Mouse (Mus musculus): Measurements from ENCODE around the gene Zc3h12d.

The Zc3h12d gene

GRCm38 (mm10) chr10:7839551-7840352 lies 7.5 kb downstream of the Zc3h12d start:
- DNase-seq (ENCODE audit: low read depth) = no peak

- no peak for DNase-seq (ENCODE audit: low read depth)
Observed at GRCm38 (mm10) chr10:7840353-7840733, 8.1 kb downstream of the Zc3h12d start.

- DNase-seq (ENCODE audit: low read depth) = no peak
Observed at GRCm38 (mm10) chr10:7840785-7841184, 8.5 kb downstream of the Zc3h12d start.

- DNase-seq (ENCODE audit: low read depth) = peak; percentile 89
Observed at GRCm38 (mm10) chr10:7841571-7842080, 9.4 kb downstream of the Zc3h12d start.

GRCm38 (mm10) chr10:7843181-7843580 lies 10.9 kb downstream of the Zc3h12d start:
- DNase-seq (ENCODE audit: low read depth) = no peak

GRCm38 (mm10) chr10:7844161-7844560 lies 11.9 kb downstream of the Zc3h12d start:
- DNase-seq (ENCODE audit: low read depth) = no peak

GRCm38 (mm10) chr10:7845136-7845535 lies 12.9 kb downstream of the Zc3h12d start:
- no peak for DNase-seq (ENCODE audit: low read depth)

GRCm38 (mm10) chr10:7845991-7846390 lies 13.7 kb downstream of the Zc3h12d start:
- no peak for DNase-seq (ENCODE audit: low read depth)

GRCm38 (mm10) chr10:7847166-7847605 lies 14.9 kb downstream of the Zc3h12d start:
- no peak for DNase-seq (ENCODE audit: low read depth)

GRCm38 (mm10) chr10:7851891-7852290 lies 19.6 kb downstream of the Zc3h12d start:
- no peak for DNase-seq (ENCODE audit: low read depth)

GRCm38 (mm10) chr10:7860494-7860893 lies 28.2 kb downstream of the Zc3h12d start:
- DNase-seq (ENCODE audit: low read depth) = no peak

GRCm38 (mm10) chr10:7861259-7861936 lies 29.1 kb downstream of the Zc3h12d start:
- DNase-seq (ENCODE audit: low read depth) = peak; percentile 55

- no peak for DNase-seq (ENCODE audit: low read depth)
Observed at GRCm38 (mm10) chr10:7861937-7862657, 29.8 kb downstream of the Zc3h12d start.

- DNase-seq (ENCODE audit: low read depth) = no peak
Observed at GRCm38 (mm10) chr10:7863411-7863810, 31.1 kb downstream of the Zc3h12d start.

- DNase-seq (ENCODE audit: low read depth) = no peak
Observed at GRCm38 (mm10) chr10:7864184-7864583, 31.9 kb downstream of the Zc3h12d start.

GRCm38 (mm10) chr10:7864806-7865205 lies 32.5 kb downstream of the Zc3h12d start:
- no peak for DNase-seq (ENCODE audit: low read depth)

GRCm38 (mm10) chr10:7866762-7867665 lies 34.7 kb downstream of the Zc3h12d start:
- DNase-seq (ENCODE audit: low read depth) = no peak

- DNase-seq (ENCODE audit: low read depth) = no peak
Observed at GRCm38 (mm10) chr10:7867666-7868030, 35.4 kb downstream of the Zc3h12d start.

- DNase-seq (ENCODE audit: low read depth) = no peak
Observed at GRCm38 (mm10) chr10:7869746-7870145, 37.5 kb downstream of the Zc3h12d start.

GRCm38 (mm10) chr10:7870571-7871315 lies 38.5 kb downstream of the Zc3h12d start:
- peak; percentile 46 for DNase-seq (ENCODE audit: low read depth)
